Mouse (Mus musculus) CD8-positive naive resting alpha-beta T cell, adult 2 months (primary cell): ENCODE results near the gene Cox11.

ENCODE experiments used
- DNase-seq, 2 experiments: peaks; one replicate each; pipeline ENCODE4 v3.0.0; 2022; ENCODE audit warnings: low read depth in 2 of 2, low spot score in 2 of 2

Cox11 gene

DNA sequence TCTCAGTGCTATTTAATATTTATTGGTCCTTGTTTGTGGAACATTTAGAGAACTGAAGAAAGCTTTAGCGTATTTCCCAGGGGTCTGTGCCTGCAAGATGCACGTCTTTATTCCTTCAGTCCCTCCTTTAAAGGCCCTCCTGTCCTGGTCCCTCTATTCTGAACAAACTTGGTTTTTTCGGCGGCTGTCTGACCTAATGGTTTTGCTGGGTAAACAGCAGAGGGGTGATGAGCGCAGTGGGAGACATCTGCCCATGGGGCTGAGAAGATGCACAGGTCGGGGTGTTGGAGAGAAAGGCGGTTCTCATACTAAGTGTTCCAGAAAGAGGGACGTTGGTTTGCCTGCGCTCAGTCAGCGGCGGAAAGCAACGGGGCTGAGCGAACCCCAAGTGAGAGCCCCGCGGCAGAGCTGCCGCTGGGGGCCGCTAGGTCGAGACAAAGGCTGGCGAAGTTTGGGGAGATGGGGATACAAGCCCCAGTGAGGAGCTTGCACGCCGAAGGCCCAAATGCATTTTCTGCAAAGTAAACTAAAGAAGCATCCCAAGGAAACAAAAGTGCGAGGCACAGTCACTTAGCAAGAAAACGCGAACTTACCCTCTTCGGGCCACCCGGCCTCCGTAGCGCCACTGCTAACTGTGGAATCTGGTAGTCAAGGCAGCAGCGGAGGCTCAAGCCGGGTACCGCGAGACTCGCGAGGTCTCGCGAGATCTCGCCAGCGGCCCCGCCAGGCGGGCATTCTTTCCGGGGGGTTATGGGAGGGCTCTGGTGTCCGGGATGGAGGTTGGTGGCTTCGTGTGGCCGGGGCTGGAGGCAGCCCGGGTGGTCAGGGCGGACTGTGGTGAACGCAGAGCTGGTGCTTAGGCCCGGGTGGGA is at the start of gene Cox11, which contains the start of gene Stxbp4:
Gene Cox11, plus strand, starts transcription at position 734 of the 872 bp plus-strand sequence.
Gene Stxbp4, minus strand, starts transcription at position 645 of the 872 bp plus-strand sequence.
- peak; percentile 87 to 89 for DNase-seq

DNA sequence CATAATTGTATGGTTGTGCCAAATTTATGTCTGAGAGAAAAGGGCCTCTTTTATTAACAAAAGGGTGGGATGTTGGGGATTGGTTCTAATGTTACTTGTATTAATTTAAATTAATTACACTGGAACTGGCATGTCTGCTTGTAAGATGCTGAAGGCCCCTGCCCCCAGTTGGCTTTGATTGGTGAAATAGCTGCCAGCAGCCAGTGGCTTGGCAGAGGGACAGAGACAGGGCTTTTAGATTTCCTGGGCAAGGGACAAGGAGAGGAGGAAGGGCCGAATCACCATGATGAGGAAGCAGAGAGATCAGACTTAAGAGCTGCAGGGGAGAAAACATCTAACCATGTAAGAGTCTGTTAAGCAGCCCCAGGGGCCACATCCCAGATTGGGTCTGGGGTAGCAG is 47.0 kb upstream of the Cox11 start:
- DNase-seq: no peak

- no peak for DNase-seq
These were observed 42.1 kb upstream of the Cox11 start for GRCm38 (mm10) chr11:90595826-90596225.

DNA sequence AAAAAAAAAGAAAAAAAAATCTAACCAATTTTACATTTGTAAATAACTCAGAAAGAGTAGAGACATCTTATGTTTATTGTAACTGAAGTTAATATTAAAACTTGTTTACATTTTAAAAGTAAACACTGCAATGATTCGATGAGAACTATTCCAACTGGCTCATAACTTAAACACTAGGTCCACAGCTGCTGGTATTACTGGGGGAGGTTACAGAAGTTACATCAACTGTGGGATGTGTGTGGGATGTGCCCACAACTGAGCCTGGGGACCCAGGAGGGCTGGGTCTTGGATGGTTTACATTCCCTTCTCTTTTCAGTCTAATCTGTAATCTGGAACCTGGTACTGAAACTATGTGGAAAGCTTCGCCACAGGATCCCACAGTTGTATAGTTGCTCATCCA is 34.9 kb upstream of the Cox11 start:
- DNase-seq: no peak

GRCm38 (mm10) chr11:90612118-90612517 is 25.9 kb upstream of the Cox11 start:
- no peak for DNase-seq

DNA sequence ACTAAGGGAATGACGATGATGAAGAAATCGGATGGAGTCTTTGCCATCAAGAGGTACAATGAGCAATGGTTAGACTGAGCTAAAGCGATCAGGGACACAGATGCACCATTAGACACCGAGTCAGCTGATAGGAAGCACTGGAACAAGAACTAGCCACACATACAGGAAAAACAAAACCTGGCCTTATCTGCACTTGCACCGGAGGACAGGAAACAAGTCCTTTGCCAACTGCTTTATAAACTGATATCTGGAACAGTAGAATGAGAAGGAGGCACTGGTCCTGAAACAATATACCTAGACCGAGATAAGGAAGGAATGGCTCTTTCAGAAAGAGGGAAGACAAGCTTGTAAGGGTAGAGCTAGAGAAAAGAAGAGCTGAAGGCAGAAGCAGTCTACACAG is 23.2 kb upstream of the Cox11 start:
- no peak for DNase-seq

- DNase-seq: no peak
These were observed 21.5 kb upstream of the Cox11 start for GRCm38 (mm10) chr11:90616431-90616830.

DNA sequence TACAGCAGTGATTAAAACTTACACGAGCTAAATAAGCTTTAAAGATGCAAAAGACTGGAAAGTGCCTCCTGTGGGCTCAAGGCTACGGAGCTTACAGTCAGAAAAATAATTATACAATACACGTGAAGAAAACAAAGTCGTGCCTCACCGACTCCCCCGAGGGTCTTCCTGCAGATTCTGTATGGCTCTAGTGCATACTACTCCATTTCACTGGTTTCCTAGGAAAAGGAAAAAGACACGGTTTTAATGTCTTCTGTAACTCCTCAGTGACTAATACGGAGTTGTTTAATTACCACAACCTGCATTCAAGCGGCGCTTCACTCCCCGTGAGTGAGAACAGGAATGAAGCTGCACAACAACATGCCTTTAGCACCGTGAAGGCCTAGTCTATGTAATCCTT is 15.9 kb upstream of the Cox11 start:
- no peak for DNase-seq

DNA sequence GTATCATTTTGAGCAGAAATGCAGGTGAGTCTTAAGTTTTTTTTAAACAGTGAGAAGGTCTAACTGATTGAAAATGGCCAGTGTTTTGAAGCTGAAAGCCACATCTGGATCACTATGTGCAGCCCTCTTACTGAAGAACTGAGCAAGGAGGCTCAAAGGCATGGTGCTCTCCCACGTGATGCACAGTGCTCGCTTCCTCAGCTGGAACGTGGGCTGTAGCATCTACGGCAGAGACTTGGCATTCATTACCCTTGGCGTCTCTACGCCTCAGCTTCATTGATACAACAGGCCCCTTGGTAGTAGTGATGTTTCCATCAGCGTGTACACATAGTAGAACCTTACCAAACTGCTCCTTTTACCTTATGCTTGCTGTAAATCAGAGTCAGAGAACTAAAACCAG is 15.5 kb upstream of the Cox11 start:
- no peak for DNase-seq

- DNase-seq: peak; percentile 7 to 31
These were observed 14.5 kb upstream of the Cox11 start for GRCm38 (mm10) chr11:90623477-90623876.

DNA sequence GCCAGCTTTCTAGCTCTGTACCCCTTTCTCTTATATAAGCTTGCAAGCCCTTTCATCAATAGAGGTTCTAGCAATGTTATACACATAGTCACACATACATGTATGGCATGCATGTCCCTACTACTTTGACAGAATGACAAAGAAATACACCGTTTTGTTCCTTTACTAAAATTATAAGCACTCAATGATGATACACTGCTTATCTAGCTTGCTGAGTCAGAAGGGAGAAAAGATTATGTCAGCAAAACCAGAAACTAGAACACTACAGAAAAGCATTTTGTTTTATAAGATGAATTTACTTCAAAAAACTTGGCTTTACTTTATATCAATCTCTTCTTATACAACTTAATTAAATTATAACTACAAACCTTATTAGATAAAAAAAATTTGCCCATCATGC is 12.8 kb upstream of the Cox11 start:
- no peak for DNase-seq

GRCm38 (mm10) chr11:90627751-90628150 is 10.2 kb upstream of the Cox11 start:
- no peak for DNase-seq

DNA sequence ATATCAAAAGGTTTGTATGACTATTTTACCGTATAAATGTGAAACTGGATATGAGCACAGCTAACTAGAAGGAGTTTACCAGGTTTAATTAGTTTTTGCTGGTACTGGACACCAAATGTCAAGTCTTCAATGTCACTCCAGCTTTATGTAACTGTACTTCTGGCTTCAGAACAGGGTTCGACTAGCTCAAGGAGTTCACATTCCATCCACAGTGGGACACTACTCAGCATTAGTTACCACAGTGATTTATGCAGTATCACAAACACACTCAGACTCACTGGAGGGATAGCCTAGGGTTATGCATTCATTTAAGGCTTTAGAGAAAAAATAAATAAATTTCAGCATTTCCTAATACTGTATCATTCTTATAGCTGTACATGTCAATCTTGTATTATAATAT is 5.5 kb upstream of the Cox11 start:
- no peak for DNase-seq

DNA sequence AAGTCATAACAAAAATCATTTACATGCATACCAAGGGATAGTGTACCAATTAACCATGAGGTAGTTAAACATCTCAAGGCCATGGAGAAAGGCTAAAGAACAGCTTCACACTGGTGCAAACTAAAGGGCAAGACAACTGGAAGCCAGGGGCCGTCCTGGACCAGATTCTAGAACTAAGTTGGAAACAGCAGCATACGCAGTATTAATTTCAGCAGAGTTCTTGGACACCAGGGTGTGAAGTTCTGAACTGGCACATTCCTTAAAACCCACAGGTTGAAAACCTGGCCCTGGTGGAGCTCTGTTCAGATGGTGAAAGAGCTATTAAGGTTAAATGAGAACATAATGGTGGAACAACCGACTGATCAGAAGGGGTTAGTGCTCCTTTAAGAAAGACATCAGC is 3.3 kb upstream of the Cox11 start:
- no peak for DNase-seq

GRCm38 (mm10) chr11:90638312-90638830 is 398 bp downstream of the Cox11 start:
- no peak for DNase-seq

DNA sequence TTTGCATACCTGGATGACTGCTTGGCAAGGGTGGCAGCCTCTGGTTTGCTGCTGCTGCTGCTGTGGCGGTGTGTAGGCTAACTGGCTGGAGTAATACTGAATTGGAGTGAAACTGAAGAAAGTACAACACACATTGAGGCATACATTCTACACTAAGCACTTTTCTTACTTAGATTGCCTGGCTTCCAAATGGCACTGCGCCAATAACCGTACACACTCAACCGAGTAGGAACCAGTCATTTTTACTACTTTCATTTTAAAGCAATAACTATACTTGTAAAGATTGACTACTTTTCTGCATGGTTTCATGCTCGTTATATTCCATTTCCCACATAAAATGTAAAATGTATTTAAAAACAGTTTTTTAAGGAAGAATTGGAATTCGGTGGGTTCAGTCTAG is 11.8 kb downstream of the Cox11 start:
- no peak for DNase-seq

DNA sequence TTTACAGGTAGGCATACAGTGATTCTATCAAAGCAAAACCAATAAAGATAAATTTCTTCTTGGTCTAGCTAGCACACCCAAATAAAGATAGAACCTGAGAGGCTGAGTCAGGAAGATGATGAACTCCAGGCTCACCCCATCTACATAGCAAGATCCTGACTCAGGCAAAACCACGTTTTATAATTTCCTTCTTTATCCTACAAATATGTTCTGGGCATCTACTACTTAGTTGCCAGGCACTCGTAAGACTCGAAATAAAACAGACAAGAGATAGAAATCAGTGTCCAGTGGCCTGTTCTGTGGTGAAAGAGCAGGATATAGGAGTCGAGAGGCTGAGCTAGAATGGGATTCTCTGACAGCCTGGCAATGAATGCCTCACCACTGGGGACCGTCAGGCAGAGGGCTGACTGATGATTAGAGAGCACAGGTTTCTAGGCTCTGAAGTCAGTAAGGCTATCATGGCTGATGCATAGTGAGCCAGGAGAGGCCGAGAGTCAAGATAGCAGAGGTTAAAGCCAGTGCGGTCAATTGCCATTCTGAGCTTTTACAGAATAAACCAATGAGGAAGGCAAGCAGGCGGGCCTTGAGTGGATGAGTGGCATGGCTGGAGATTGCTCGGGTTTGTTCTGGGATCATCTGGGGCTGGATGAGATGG is 12.4 kb downstream of the Cox11 start:
- DNase-seq: no peak

DNA sequence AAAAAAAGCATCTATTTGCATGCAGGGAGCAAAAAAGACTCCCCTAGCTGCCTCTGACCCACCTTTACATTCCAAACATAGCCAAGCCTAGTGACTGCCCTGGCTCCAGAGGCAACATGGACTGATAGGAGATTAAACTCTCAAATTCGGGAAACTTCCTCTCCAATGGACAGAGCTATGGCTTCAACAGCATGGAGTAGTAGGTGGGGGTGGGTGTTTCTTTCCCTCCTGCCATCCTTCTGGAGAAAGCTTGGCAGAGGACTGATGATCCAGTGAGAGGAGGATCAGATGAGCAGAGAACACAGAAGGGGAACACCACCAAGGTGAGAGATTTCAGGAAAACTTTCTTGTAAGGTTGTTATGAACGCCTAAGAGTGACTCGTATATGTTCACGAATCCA is 14.6 kb downstream of the Cox11 start:
- no peak for DNase-seq

DNA sequence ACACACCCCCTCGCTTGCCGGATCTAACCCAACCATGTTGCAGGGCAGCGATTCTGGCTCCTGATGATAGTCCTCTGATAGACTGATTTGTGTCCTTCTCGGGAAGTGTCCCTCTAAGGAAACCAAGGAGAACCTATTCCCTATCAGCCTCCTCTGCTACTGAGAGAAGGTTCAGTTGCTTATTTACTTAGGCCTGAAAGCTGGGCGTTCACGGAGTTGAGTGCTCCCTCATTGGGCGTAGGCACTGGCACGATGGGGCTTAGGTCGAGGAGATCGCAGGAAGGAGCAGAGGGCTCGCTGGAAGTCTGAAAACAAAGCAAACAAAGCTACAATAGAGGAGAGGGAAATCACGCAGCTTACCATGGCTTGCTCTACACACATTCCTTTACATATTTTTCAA is 19.6 kb downstream of the Cox11 start:
- DNase-seq: no peak

- DNase-seq: no peak
These were observed 22.7 kb downstream of the Cox11 start for GRCm38 (mm10) chr11:90660662-90661061.

GRCm38 (mm10) chr11:90663052-90663451 is 25.1 kb downstream of the Cox11 start:
- DNase-seq: no peak

GRCm38 (mm10) chr11:90663618-90664297 is 25.8 kb downstream of the Cox11 start:
- DNase-seq: no peak
